Mouse (Mus musculus): Measurements from ENCODE around the gene Slc17a1. TPM values are rescaled to one million over a fixed set of nuclear protein-coding genes. Genes with fewer than 3 reads are reported as not detected.

The Slc17a1 gene
- polyA plus RNA-seq, 1 experiment from 2014 or later: not detected

GRCm38 (mm10) chr13:23879106-23879505 is 11.6 kb downstream of the Slc17a1 start:
- no peak overlapping the region for H3K27ac ChIP-seq (ENCODE audit: low read depth, low read length)
- no peak overlapping the region for H3K9ac ChIP-seq (ENCODE audit: low read depth, low read length)
- H3K27me3 ChIP-seq (ENCODE audit: control insufficient read depth, insufficient read depth, low read length): no peaks in the 10 kb centered on the region
- no peaks in the 10 kb centered on the region for H3K4me1 ChIP-seq (ENCODE audit: control insufficient read depth, insufficient read depth, low read length)
- no peaks in the 10 kb centered on the region for H3K9me3 ChIP-seq (replicated peaks; ENCODE audit: control insufficient read depth, low read length)
- ATAC-seq (replicated peaks; ENCODE audit: insufficient number of reproducible peaks, low FRiP score, low TSS enrichment): no peak
- no peaks in the 10 kb centered on the region for H3K36me3 ChIP-seq (ENCODE audit: control insufficient read depth, insufficient read depth, low read length)
- 72% methylated on average over 3 of the region's 3 CpGs for WGBS (ENCODE audit: insufficient replicate concordance)
- no peak overlapping the region for H3K4me2 ChIP-seq
- H3K4me3 ChIP-seq (ENCODE audit: low read depth, low read length): no peak overlapping the region

GRCm38 (mm10) chr13:23879636-23880035 is 12.1 kb downstream of the Slc17a1 start:
- Histone ChIP-seq H3K4me1 (ENCODE audit: control insufficient read depth, insufficient read depth, low read length) (no peaks in the 10 kb centered on the region), H3K36me3 (ENCODE audit: control insufficient read depth, insufficient read depth, low read length) (no peaks in the 10 kb centered on the region), H3K4me3 (ENCODE audit: low read depth, low read length) (no peak overlapping the region), H3K9me3 (replicated peaks; ENCODE audit: control insufficient read depth, low read length) (no peaks in the 10 kb centered on the region), H3K4me2 (no peak overlapping the region), H3K27ac (ENCODE audit: low read depth, low read length) (no peak overlapping the region), H3K27me3 (ENCODE audit: control insufficient read depth, insufficient read depth, low read length) (no peaks in the 10 kb centered on the region), H3K9ac (ENCODE audit: low read depth, low read length) (no peak overlapping the region)
- ATAC-seq (replicated peaks; ENCODE audit: insufficient number of reproducible peaks, low FRiP score, low TSS enrichment): no peak
- 81% methylated on average over 5 of the region's 5 CpGs for WGBS (ENCODE audit: insufficient replicate concordance)

- no peaks in the 10 kb centered on the region for H3K27me3 ChIP-seq (ENCODE audit: control insufficient read depth, insufficient read depth, low read length)
- no peaks in the 10 kb centered on the region for H3K4me1 ChIP-seq (ENCODE audit: control insufficient read depth, insufficient read depth, low read length)
- no peak overlapping the region for H3K4me3 ChIP-seq (ENCODE audit: low read depth, low read length)
- ATAC-seq (replicated peaks; ENCODE audit: insufficient number of reproducible peaks, low FRiP score, low TSS enrichment): no peak
- H3K9ac ChIP-seq (ENCODE audit: low read depth, low read length): no peak overlapping the region
- H3K36me3 ChIP-seq (ENCODE audit: control insufficient read depth, insufficient read depth, low read length): no peaks in the 10 kb centered on the region
- H3K9me3 ChIP-seq (replicated peaks; ENCODE audit: control insufficient read depth, low read length): no peaks in the 10 kb centered on the region
- no peak overlapping the region for H3K4me2 ChIP-seq
- 40% methylated on average over 2 of the region's 2 CpGs for WGBS (ENCODE audit: insufficient replicate concordance)
- no peak overlapping the region for H3K27ac ChIP-seq (ENCODE audit: low read depth, low read length)
Measured at GRCm38 (mm10) chr13:23885540-23885939, 18.0 kb downstream of the Slc17a1 start.

- Histone ChIP-seq H3K27ac (ENCODE audit: low read depth, low read length) (no peak overlapping the region), H3K9ac (ENCODE audit: low read depth, low read length) (no peak overlapping the region), H3K4me2 (no peak overlapping the region), H3K4me3 (ENCODE audit: low read depth, low read length) (no peak overlapping the region), H3K9me3 (replicated peaks; ENCODE audit: control insufficient read depth, low read length) (no peaks in the 10 kb centered on the region), H3K4me1 (ENCODE audit: control insufficient read depth, insufficient read depth, low read length) (no peaks in the 10 kb centered on the region), H3K27me3 (ENCODE audit: control insufficient read depth, insufficient read depth, low read length) (no peaks in the 10 kb centered on the region), H3K36me3 (ENCODE audit: control insufficient read depth, insufficient read depth, low read length) (no peaks in the 10 kb centered on the region)
- WGBS (ENCODE audit: insufficient replicate concordance): 76% methylated on average over 3 of the region's 3 CpGs
- no peak for ATAC-seq (replicated peaks; ENCODE audit: insufficient number of reproducible peaks, low FRiP score, low TSS enrichment)
Measured at GRCm38 (mm10) chr13:23887026-23887725, 19.6 kb downstream of the Slc17a1 start.

GRCm38 (mm10) chr13:23889011-23889605 is 21.6 kb downstream of the Slc17a1 start:
- H3K27me3 ChIP-seq (ENCODE audit: control insufficient read depth, insufficient read depth, low read length): no peaks in the 10 kb centered on the region
- no peaks in the 10 kb centered on the region for H3K36me3 ChIP-seq (ENCODE audit: control insufficient read depth, insufficient read depth, low read length)
- H3K27ac ChIP-seq (ENCODE audit: low read depth, low read length): no peak overlapping the region
- H3K4me3 ChIP-seq (ENCODE audit: low read depth, low read length): no peak overlapping the region
- ATAC-seq (replicated peaks; ENCODE audit: insufficient number of reproducible peaks, low FRiP score, low TSS enrichment): no peak
- H3K4me1 ChIP-seq (ENCODE audit: control insufficient read depth, insufficient read depth, low read length): no peaks in the 10 kb centered on the region; the same call in 1 of the 2 replicates
- no peak overlapping the region for H3K4me2 ChIP-seq
- H3K9ac ChIP-seq (ENCODE audit: low read depth, low read length): no peak overlapping the region
- WGBS (ENCODE audit: insufficient replicate concordance): 58% methylated on average over 6 of the region's 6 CpGs
- no peaks in the 10 kb centered on the region for H3K9me3 ChIP-seq (replicated peaks; ENCODE audit: control insufficient read depth, low read length)

- Histone ChIP-seq H3K27me3 (ENCODE audit: control insufficient read depth, insufficient read depth, low read length) (no peaks in the 10 kb centered on the region), H3K4me2 (no peak overlapping the region), H3K9ac (ENCODE audit: low read depth, low read length) (no peak overlapping the region), H3K9me3 (replicated peaks; ENCODE audit: control insufficient read depth, low read length) (no peaks in the 10 kb centered on the region), H3K27ac (ENCODE audit: low read depth, low read length) (no peak overlapping the region), H3K4me1 (ENCODE audit: control insufficient read depth, insufficient read depth, low read length) (no peaks in the 10 kb centered on the region; the same call in 1 of the 2 replicates), H3K4me3 (ENCODE audit: low read depth, low read length) (no peak overlapping the region), H3K36me3 (ENCODE audit: control insufficient read depth, insufficient read depth, low read length) (no peaks in the 10 kb centered on the region)
- 29% methylated on average over 9 of the region's 9 CpGs for WGBS (ENCODE audit: insufficient replicate concordance)
- ATAC-seq (replicated peaks; ENCODE audit: insufficient number of reproducible peaks, low FRiP score, low TSS enrichment): no peak
Measured at GRCm38 (mm10) chr13:23892592-23893268, 25.2 kb downstream of the Slc17a1 start.

- no peak for ATAC-seq (replicated peaks; ENCODE audit: insufficient number of reproducible peaks, low FRiP score, low TSS enrichment)
- no peaks in the 10 kb centered on the region for H3K9me3 ChIP-seq (replicated peaks; ENCODE audit: control insufficient read depth, low read length)
- WGBS (ENCODE audit: insufficient replicate concordance): 50% methylated on average over 4 of the region's 4 CpGs
- H3K9ac ChIP-seq (ENCODE audit: low read depth, low read length): no peak overlapping the region
- H3K27me3 ChIP-seq (ENCODE audit: control insufficient read depth, insufficient read depth, low read length): no peaks in the 10 kb centered on the region
- no peaks in the 10 kb centered on the region; the same call in 1 of the 2 replicates for H3K4me1 ChIP-seq (ENCODE audit: control insufficient read depth, insufficient read depth, low read length)
- no peak overlapping the region for H3K4me3 ChIP-seq (ENCODE audit: low read depth, low read length)
- no peaks in the 10 kb centered on the region for H3K36me3 ChIP-seq (ENCODE audit: control insufficient read depth, insufficient read depth, low read length)
- H3K27ac ChIP-seq (ENCODE audit: low read depth, low read length): no peak overlapping the region
- H3K4me2 ChIP-seq: no peak overlapping the region
Measured at GRCm38 (mm10) chr13:23893269-23893593, 25.7 kb downstream of the Slc17a1 start.

GRCm38 (mm10) chr13:23898242-23898641 is 30.7 kb downstream of the Slc17a1 start:
- 39% methylated on average over 6 of the region's 6 CpGs for WGBS (ENCODE audit: insufficient replicate concordance)
- H3K27ac ChIP-seq (ENCODE audit: low read depth, low read length): no peak overlapping the region
- H3K27me3 ChIP-seq (ENCODE audit: control insufficient read depth, insufficient read depth, low read length): 0 out of 2 replicates have a peak, but pooled peaks cover 1% of the 10 kb centered on the region
- no peak overlapping the region for H3K9ac ChIP-seq (ENCODE audit: low read depth, low read length)
- H3K36me3 ChIP-seq (ENCODE audit: control insufficient read depth, insufficient read depth, low read length): no peaks in the 10 kb centered on the region
- no peak for ATAC-seq (replicated peaks; ENCODE audit: insufficient number of reproducible peaks, low FRiP score, low TSS enrichment)
- H3K4me3 ChIP-seq (ENCODE audit: low read depth, low read length): no peak overlapping the region
- no peak overlapping the region for H3K4me2 ChIP-seq
- H3K9me3 ChIP-seq (replicated peaks; ENCODE audit: control insufficient read depth, low read length): no peaks in the 10 kb centered on the region
- no peaks in the 10 kb centered on the region for H3K4me1 ChIP-seq (ENCODE audit: control insufficient read depth, insufficient read depth, low read length)

Data from heart, embryonic 11.5 days (tissue).